Mouse (Mus musculus) fibroblast of lung, adult 2 months (primary cell): ENCODE measurements around the gene Kcnd2.

ENCODE experiments used
- DNase-seq: peaks from one replicate; pipeline ENCODE4 v3.0.0-alpha.2; 2011; ENCODE audit warnings: low read depth

Kcnd2 gene

DNA sequence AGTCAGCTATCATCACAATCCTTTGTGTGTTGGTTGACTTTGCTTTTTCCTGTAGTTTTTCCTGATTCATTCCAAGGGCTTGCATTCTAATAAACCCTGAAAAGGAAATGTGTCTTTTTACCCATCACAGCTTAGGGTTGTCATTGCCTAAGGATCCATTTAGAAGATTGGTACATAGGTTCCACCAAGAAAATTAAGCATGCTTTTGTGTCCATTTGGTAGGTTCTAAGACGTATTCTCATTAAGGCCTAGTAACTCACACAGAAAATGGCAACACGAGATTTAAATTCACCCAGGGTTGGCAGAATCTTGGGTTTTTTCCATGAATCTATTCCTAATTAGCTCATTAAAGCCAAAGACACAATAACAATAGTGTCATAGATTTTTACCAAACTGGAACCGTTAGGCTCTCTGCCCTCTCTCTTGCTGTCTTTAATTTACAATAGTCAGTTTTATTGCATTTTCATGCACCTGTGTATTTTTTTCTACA, 477.6 kb downstream of the Kcnd2 start:
- DNase-seq: no peak

DNA sequence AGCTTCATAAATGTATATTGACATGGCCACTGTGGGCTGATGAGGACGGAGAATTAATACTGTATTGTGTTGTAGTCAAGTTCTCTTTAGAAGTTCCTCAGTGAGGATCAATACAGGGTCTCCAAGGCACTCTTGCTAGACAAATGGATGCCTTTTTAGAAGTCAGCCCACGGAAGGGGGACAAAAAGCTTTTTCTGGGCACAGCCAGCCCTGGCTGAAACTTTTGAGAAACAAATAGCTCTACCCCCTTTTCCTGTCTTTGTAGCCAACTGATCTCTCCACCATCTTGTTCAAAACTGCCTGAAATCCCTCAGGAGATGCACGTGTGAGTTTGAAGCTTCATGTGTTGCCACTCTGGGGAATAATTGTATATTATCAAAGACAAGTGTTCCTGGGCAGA, 482.3 kb downstream of the Kcnd2 start:
- DNase-seq: no peak

DNA sequence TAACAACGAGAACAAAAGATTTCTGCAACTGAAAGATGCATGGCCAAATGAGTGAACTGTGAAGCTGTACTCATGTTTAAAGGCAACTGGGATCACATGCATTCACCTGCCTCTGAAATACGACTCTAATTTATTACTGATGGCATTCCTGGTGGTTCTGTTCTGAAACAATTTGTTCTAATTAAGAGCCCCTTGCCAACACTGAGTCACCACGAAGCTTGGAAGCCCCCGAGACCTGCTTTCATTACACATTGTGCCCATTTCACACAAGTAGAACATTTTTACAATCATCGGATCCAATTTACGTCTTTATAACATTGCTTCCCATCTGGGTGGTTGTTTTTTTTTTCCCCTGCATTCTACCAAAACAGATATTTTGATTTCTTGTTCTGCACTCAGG, 485.8 kb downstream of the Kcnd2 start:
- no peak for DNase-seq

DNA sequence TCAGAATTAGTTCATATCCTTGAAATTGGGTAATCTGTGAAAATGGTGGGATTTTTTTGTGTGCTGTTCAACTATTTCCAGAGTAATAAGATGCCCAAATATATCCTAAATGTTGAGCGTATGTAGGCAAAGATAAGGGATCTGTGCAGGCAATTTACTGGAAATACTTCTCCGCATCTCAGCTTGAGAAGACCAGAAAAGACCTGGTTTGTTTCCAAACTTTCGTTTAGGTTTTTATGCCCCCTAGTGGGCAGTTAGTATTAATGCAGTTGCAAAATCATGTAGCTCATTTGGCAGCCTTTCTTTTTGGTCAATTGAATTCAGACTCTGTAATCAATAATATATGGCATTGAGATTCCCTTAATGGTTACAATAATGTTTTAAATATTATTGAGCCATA, 493.9 kb downstream of the Kcnd2 start:
- no peak for DNase-seq

DNA sequence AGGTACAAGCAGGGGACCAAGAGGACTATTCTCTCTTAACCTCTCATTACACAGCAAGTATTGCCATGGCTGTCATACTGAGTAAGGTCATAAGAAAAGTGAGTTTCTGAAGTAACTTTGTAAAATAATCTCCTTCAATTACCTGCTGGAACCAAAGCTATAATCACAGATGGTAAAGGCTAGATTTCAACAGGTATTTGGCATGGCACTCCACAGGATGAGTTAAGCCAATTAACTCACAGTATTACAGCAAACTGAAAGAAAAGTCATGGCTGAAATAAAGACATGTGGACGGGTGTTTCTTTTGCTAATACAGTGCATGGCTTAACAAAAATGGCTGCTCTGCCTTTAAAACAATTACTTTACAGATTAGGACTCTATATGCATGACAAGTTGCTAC, 503.8 kb downstream of the Kcnd2 start:
- no peak for DNase-seq

DNA sequence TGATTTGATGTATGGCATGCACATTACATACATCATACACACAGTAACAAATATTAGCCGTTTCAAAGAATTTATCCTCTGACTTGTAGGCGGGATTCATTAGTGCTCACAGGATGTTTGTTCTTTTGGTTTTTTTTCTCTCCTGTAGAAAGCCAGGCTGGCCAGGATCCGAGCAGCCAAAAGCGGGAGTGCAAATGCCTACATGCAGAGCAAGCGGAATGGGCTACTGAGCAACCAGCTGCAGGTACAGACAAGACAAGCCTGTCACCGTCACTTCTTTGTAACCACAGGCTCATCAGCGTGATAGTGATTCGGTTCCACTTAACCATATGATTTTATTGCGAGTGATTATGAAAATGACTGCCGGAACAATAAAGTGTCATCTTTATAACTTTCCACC, 506.9 kb downstream of the Kcnd2 start:
- DNase-seq: no peak

DNA sequence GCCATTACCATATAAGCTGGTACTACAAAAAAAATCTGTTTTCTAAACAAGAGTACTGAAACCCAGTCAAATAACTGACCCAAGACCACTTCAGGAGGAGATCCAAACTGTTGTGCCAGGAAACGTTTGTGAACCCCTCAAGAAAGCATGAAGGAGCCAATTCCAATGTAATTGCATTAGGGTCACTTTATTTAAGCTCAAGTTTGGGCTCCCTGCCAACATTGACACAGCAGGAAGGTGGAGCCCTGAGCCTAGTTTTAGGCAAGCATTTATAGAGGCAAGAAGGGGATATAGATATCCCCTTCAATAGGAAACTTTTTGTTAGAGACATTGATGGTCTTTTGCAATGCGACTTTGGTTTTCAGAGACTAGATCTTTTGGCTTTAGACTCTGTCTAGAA, 525.3 kb downstream of the Kcnd2 start:
- DNase-seq: no peak

DNA sequence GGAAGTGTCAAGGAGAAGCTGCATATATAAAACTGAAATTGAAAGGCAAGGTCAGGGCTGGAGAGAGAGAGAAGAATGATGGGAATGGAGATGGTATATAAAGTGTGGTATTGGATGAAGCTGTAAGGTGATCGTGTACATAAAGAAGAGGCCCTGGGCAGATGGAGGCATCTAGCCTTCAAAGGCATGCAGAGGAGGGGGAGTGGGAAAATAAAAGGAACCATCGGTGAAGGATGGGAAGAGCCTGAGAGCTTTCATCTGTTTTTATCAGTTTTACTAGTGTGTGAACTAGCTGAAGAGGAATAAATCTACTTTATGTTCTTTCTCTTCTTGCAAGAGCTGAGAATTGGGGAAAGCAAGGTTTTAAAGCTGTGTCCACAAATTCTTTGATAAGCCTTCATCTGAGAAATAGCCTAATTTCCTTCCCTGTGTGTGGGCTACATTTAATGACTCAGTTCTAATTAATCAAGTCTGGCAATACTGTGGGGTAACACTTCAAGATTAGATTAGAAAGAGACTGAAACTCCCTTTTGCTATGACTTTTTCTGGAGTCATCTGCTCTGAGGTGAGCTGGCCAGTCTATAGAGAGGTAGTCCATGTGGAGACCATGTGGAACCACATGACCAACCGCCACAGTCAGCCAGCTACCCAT, 529.4 kb downstream of the Kcnd2 start:
- no peak for DNase-seq

DNA sequence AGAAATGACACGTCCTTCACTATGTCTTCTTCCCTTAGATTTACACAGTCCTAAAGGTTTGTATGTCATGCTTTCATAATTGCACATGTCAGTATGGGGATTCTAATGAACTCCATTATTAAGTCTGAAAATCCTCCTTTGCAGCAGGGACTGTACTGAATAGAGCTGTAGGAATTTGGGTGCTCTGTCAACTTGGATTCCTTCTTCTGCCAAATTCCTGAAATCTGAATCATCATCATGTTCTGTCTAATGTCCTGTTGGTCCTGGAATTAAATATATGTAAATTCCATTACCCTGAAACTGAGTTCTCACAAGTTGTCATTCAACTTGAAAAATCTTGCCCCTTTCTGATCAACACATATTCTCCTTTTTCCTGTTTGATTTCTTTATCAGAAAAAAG, 532.2 kb downstream of the Kcnd2 start:
- no peak for DNase-seq

DNA sequence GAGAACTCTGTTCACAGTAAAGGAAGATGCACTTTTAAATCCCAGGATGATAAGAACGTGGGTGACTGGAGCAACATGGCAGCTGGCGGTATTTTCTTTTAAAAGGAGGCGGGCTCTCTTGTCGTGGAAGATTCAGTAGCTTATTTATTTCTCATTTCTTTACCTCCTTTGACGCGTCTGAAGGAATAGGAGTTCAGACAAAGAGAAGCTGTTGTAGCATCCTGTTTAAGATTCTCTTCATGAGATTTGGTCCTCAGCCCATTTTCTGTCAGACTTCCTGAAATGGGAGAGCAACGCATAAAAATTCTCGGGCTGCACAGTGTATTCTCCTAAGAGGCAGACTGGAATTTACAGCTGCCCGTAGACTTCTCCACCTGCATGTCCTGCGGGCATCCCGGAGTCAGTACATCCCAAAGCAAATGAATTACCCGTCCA, 552.5 kb downstream of the Kcnd2 start:
- no peak for DNase-seq

DNA sequence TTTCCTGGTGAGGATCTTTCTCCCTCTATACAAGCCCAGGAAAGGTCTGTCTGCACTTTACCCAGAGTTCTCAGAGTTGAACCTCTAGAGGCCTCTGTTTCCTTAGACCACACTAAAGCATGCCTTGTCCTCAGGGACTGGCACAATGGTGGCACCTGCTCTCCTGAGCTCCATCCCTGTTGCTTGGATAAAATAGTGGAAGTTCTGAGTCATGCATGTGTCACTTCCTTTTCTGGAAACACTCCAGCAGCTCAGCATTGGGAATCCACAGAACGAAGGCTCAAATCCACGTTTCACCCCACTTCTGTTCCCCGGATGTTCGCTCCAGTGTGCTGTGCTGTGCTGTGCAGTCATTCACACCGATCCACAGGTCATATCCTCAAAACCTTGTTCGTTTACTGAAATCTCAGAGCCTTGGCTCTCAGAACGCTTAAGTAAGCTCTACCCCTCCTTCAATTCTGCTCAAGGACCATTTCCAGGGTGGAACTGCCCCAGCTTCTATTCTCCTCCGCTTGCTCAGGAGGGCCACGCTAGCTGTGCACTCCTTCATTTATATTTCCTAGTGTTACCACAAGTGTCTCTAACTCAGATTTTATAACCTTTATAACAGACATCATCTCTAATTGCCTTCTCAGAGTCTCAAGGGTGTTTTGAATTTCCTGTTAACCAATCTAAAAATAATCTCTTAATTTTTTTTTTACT, 553.6 kb downstream of the Kcnd2 start:
- DNase-seq: no peak

DNA sequence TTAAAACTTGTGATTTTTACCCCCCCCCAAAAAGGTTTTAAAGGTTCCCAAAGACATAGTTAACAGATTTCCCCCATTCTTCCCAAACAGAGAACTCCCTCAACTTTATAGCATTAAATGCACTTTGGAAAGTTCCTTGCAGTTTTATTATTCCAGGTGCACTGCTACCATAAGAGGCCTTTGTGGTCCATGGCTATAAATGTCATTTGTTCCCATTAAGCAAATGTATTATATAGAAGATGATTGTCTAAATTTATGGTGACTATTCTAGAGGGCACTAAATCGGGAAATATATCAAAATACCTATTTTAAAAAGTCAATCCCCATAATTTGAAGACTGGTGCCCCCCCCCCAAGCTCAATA, 554.1 kb downstream of the Kcnd2 start:
- no peak for DNase-seq

DNA sequence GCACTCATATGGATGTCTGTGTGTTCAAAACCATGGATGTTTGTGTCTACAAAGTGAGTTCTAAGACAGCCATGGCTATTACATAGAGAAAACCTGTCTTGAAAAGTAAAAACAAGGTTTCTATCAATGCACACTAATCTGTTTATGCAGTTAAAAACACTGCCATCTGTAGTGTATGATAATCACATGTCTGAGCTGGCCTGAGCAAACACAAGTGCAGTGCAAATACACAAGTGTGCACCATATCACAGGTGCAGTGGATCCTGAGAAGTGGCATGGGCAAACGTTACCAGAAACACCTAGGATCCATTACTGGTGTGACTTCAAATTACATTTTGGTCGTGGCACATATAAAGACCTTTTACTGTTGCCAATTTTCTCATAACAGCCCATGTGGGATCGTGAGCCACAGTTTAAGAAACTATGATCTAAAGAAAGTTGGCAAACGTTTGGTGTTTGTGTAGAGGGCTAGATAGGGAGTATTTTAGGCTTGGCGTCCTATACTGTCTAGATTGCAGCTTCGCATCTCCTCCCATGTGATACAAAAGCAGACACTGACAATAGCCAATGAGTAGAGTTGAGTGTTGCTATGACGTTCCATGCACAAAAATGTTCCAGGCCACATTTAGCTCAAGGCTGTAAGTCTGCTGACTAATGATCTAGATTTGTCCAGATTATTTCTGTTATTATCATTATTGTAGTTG, 559.1 kb downstream of the Kcnd2 start:
- no peak for DNase-seq
